Mouse (Mus musculus) cerebellum, adult 11 months (tissue): Measurements from ENCODE around the gene Snta1.

ENCODE experiments used
- DNase-seq: peaks from one replicate; pipeline ENCODE4 v3.0.0; 2022

Snta1 gene

DNA sequence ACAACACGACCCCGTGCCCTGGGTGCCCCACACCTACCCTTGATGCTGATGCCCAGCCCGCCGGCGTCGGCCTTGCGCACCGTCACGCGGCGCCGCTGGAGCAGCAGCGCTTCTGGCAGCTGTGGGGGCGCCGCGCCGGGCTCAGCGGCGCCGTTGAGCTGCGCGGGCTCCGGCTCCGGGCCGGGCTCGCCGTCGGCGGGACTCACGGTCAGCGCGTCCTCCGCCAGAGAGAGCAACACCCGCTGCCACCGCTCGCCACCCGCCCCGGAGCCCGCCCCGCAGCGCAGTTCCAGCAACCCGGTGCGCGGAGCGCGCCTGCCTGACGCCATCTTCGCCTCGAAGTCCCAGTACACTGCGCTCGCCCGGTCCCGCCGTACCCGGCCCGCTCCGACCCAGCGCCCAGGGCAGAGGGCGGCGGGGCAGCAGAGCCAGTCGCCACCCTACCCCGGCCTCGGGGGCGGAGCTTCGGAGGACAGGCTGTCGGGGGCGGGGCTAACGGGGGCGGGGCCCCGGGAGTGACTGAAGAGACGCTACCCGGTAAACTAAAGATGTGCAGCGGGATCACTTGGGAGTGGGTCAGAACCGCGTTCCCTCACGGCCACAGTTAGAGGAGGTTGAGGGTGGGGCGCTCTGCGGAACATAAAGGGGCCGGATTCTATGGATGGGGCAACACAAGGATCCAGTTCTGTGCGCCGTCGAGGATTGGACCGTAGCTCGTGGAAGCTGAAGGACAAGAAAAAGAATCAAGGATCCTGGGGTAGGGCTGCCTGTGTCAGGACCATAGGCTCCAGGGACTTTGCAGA, at the start of gene Snta1:
TSS of gene Snta1 (minus strand) at position 457 of the 803 bp plus-strand sequence.
- peak; percentile 79 for DNase-seq

DNA sequence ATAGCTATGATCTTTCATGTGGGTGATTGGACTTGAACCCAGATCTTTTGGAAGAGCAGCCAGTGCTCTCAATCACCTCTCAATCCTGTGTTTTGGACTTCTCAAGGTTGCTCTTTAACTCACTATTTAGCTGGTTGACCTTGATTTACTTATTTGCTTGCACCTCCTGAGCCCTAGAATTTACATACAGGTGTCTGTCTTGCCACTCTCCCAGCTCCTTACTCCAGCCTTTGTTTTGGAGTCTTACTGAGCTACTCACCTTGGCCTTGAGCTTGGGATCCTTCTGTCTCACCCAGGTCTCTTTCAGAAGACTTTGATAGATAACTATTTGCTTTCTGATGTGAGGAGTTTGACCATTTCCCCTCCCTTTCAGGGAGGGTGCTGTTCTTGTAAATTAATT, 48.7 kb upstream of the Snta1 start:
- no peak for DNase-seq

DNA sequence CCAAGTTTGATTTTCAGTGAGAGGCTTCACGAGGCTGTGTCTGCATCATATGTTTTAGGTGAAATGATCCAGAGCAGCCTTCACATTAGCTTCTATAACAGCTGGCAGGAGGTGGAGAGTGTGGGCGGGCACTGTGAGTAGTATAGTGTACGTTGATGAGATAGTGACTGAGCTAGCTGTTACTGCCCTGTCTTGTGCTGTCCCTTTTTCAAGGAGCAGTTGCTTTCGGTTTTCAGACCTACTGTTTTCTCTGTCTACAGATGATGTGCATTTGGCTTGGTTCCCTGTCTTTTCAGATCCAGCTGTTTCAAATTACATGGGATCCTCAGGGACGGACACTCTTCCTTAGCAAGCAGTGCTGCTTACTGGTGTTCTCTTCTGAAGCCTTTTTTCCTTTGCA, 47.9 kb upstream of the Snta1 start:
- DNase-seq: no peak

DNA sequence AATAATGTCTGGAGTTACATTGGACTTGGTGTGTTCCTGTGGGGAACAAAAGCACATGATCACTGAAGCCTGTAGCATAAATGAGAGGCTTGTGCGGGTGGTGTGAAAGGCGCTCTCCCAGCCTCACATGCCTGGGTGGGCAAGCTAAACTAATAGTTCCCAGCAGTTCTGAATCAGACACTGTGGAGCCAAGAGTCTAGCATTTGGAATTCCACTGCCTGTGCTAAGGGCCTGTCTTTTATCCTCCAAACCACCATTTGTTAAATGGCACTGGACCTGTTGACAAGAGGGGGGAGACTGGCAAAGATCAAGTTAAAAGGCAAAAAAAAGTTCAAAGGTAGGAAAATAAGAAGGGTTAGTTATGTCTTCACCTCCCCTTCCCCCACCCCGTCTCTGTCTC, 46.7 kb upstream of the Snta1 start:
- DNase-seq: no peak

DNA sequence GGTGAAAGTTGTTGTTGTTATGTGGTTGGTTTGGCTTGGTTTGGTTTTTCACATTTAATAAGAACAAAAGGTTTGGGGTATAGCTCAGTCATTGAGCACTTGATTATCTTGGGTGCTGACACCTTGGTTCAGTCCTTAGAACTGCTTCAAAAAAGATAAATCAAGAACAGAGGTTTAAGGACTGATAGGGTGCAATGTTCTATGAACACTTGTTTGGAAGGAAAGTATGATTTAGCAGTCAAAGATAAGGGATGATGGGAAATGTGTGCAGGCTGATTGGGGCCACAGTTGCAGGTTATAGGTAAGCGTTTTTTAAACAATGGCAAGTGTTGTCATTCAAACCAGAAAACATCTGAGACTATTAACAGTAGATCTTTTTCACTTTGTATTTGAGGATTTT, 46.2 kb upstream of the Snta1 start:
- DNase-seq: no peak

DNA sequence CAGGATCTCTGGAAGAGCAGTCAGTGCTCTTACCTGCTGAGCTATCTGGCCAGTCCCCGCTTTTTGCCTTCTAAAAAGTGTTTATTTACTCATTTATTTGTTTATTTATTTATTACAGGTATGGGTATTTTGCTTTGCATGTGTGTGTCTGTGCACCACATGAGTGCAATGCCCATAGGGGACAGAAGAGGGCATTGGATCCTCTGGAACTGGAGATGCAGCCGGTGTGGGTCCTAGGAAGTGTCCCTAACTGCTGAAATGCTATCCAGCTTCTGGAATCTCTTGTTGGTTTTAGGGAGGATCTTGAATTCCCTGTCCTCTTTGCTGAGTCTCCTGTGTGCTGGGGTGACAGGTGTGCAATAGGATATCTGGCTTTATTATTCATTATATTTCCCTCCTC, 45.1 kb upstream of the Snta1 start:
- no peak for DNase-seq

DNA sequence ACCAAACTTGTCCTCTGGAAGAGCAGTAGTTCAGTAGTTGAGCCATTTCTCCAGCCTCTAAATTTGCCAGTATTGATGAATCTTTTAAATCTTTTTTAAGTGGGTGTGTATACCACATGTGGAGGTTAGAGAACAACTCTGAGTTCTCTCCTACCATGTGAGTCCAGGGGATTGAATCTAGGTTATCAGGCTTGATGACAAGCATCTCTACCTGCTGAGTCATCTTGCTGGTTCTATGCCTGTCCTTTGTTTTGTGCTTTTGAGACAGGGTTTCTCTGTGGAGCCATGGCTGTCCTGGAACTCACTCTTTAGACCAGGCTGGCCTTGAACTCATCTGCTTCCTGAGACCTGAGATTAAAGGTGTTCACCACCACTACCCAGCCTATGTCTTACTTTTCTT, 40.7 kb upstream of the Snta1 start:
- no peak for DNase-seq

DNA sequence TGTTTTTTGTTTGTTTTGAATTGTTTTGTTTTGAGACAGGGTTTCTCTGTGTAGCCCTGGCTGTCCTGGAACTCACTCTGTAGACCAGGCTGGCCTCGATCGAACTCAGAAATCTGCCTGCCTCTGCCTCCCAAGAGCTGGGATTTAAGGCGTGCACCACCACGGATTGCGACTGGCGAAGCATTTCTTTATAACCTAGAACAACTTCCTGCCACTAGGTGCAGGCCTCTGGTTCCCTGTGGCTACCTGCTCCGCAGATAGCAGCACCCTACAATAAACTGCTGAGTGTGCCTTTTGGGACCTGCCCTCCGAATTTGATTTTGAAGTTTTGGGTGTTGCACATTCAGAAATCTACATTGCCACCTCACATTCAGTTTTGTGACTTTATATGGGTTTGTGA, 39.9 kb upstream of the Snta1 start:
- DNase-seq: no peak

DNA sequence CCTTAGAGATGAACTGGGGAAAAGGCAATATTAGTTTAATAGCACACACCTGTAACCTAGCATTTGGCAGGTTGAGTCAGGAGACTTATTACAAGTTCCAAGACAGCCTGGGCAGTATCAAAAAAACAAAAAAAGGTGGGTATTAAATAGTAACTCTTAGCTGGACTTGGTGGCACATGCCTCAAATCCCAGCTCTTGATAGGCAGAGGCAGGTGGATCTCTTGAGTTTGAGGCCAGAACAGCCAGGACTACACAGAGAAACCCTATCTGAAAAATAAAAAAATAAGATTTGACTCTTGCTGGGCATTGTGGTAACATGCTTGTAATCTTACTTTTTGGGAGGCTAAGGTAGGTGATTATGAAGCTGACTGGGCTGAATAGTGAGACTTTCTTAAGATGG, 32.6 kb upstream of the Snta1 start:
- DNase-seq: no peak

DNA sequence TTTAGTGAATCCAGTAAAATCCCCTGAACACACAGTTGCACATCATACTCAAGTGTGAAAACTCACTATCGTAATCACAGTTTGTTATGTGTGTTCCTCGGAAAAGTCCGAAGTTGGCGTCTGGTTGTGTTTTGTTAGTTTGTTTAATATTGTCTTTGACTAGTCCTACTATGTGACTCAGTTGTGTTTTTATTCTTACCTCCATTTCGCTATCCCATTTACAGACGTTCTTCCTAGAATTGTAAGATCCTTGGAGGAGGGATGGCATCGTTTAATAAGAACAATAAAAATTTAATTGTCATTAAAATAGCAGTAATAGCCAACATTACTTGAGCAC, 29.3 kb upstream of the Snta1 start:
- DNase-seq: no peak

DNA sequence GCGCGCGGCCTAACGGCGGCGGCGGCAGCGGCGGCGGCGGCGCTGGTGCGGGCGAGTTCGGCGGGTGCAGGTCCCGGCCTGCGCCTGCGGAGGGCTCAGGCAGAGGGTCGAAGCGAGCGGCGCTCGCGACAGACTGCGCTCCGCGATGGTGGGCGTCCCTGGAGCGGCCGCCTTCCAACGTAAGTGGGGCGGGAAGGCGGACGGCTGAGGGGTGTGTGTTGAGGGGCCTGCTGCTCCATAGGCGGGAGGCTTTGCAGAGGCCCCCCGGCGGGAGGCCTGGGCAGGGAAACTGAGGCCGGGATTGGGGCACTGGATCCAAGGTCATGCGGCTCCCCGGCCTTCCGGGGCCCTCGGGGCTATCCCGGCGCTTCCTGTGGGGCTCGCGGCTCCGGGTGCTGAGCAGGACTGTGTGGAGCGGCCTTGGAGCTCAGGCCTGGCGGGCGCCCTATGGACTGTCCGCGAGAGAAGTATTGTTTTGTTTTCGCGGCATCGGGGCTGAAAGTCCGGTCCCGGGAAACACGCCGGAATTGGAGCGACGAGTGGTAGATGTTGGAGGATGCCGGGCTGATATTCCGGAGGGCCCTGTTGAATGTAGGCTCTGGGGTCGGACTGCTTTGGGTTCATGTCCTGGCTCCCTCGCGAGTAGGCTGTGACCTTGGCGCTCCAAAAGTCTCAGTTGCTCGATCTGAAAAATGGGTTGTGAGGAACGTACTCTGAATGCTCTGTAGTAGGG, 28.7 kb upstream of the Snta1 start, which contains the start of gene Cbfa2t2:
TSS of gene Cbfa2t2 (plus strand) at position 24 of the 733 bp plus-strand sequence.
- DNase-seq: peak; percentile 62

DNA sequence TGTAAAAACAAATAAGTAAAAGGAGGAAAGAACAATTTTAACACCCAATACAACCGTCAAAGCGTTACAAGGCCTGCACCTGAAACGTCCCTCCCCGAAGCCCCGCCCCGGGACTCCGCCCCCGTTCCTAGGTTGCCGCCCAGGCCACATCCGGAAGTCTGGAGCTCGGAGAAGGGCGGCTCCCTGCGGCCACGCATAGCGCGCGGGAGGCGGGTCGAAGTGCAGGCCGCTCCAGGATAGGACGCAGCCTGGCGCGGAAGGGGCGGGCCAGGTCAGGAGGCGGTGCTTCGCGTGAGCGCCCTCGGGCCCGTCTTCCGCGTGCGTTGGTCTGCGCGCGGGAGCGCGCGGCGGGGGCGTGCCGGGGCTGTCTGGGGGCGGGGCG, 28.2 kb upstream of the Snta1 start:
- peak; percentile 98 for DNase-seq

DNA sequence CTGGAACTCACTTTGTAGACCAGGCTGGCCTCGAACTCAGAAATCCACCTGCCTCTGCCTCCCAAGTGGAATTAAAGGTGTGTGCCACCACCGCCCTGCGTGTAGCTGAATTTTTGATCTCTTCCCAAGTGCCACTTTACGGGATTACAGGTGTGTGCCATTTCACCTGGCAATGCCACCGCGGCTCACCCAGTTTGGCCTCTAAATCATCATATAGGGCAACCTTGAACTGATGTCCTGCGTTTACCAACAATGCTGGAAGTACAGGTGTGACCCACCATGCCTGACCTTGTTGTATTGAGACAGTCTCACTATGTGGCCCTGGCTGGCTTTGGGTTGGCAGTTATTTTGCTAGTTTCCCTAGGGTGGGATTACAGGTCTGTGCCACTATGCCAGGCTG, 26.8 kb upstream of the Snta1 start:
- no peak for DNase-seq

DNA sequence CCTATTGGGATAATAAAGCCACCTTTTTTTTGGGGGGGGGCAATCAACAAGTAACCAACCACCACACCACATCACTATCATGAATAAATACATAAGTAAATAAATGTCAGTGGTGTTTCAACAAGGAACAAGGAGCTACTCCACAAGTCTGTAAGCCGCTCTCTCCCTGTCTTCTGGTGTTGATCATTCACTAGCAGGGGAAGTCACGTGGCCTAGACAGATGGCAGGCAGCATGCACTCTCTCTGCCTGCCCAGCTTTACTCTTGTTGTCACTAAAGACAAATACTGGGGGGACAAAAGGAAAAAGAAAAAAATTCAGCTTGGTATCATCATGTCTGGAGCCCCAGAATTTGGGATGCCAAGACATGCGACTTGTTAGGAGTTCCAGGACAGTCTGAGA, 25.5 kb upstream of the Snta1 start:
- DNase-seq: peak; percentile 63

DNA sequence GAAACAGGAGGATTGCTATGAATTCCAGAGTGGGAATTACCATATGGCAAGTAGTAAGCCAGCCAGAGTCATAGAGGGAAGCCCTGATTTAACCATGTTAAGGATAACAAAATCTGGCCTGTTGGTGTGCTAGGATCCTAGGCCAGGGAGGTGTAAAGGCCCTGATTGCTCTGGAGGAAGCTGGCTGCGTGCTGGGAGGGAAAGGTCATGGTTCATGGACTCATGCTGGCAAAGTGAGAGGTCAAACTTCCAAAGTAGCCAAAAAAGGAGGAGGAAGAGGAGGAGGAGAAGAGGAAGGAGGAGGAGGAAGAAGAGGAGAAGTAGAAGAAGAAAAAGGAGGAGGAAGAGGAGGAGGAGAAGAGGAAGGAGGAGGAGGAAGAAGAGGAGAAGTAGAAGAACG, 24.8 kb upstream of the Snta1 start:
- DNase-seq: no peak

DNA sequence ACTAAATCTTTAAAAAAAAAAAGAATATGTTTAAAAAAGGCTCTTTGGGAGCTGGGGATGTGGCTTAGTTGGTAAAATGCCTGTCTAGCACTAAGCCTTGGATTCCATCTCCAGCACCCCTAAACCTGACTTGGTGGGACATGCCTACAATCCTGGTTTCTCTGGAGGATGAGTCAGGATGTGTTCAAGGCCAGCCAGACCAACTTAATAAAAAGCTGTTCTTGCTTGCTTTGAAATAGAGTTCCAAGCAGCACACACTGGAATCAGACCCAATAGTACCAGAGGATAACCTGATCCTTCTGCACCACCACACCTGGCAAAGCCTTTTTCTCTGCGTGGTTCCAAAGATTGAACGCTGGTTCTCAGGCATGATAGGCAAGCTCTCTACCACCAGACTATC, 22.7 kb upstream of the Snta1 start:
- DNase-seq: no peak

DNA sequence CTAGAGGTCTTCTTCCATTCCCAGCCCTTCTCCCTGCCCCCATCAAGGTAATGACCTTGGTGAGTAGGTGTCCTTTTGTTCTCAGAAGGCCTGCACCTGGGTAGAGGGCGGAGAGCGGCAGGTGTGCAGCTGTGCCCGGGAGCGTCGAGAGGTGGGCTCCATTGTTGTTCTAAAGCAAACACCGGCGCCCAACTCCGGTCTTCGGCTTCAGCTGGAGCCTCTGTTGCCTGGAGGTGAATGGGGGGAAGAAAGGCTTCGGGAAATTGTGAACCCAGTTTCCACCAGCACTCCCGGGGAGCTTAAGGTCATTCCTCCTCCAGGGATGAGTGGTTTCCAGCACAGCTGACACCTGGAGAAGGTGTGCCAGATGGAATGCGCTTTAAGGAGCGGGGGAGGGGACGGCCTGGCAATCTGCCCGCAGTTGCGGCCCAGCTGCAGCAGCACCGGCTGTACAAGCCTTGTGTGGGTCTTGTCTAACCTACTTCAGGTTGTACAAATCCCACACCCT, 20.0 kb upstream of the Snta1 start:
- DNase-seq: no peak

DNA sequence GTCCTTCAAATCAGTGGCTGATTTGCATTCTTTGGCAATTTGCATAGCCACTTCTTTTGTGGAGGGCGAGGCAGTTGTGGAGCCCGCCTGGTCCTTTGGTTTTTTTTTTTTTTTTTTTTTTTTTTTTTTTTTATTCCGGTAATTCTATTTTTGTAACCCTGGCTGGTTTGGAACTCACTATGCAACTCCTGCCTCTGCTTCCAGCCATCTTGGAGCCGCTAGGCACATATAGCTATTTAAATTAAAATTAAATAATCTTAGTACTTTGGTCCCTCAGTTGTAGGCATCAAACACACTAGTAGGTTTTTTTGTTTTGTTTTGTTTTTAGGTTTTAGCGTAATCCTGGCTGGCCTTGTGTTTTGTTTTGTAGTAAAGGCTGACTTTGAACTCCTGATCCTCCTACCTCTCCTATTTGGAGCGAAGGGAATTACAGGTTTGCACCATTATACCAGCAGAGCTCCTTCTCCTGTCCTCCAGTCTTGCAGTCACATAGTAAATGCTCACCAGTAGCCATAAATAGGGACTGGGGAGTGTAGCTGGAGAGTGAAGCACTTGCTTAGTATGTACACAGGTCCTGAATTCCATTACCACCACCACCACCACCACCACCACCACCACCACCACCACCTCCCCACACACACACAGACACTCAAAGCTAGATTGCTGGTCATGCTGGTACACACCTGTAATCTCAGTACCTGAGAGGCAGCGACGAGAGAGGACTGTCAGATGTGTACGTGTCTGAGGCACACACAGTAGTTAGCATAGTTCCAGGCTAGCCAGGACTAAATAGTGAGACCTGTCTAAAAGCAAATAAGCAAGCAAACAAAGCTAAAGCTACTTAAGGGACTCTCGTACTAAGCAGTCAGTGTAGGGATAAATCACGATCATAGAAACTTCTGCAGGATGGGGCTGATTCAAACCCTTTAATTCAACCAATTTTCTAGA, 19.3 kb upstream of the Snta1 start:
- DNase-seq: no peak

DNA sequence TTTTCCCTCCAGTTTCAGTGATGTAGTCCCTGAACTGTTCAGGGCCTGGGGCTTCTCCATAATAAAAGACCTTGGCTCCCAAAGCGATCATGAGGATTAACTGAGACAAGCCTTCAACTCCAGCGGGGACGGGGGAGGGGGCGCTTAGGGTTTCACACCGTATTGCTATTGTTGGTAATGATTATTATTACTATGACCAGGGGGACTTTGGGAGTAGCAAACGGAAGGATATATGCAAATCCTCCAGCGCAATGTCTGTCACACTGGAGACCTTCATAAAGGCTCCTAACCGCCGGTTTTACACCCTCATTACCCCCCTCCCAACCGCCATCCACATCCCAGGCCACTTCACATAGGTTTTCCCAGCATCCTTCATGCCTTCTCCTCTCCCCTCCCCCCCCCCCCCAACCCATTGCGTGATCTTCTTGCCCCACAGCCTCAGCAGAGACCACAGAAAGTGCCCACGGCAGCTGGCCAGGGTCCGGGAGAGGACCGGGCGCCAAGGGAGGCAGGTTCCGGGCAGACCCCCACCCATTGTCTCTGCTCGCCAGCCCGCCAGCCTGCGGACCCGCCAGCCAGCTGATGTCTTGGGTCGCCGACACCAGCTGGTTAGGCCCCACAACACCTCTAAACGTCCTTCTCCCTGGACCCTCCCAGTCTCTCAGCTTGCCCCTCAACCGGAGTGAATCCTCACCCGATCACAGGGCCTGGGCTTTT, 18.4 kb upstream of the Snta1 start:
- no peak for DNase-seq

DNA sequence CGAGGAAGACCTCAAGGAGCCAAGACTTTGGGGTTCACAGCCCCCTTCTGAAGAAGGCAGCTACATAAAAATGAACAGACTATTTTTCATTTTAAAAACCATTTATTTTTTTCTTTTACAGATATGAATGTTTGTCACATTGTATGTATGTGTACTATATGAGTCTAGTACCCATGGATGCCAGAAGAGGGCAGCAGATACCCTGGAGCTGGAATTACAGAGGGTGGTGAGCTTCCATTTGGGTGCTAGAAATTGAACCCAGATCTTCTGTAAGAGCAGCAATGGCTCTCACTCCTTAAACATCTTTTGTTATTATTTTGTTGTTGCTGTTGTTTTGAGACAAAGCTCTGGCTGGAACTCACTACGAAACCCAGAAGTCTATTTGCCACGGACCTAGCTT, 17.6 kb upstream of the Snta1 start:
- no peak for DNase-seq

DNA sequence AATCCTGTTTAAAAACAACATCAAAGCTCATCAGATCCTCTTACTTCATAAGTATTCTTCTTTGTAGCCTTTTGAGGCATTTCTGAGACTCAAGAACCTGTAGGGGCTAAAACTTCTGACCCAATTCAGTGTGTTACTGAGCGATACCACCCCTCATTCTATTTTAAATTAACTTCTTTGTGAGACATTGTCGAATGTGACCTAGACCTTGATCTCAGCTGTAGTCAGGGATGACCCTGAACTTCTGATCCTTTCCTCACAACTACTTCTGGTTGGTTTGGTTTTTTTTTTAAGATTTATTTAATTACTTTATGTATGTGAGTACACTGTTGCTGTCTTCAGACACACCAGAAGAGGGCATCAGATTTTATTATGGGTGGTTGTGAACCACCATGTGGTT, 15.6 kb upstream of the Snta1 start:
- DNase-seq: no peak

DNA sequence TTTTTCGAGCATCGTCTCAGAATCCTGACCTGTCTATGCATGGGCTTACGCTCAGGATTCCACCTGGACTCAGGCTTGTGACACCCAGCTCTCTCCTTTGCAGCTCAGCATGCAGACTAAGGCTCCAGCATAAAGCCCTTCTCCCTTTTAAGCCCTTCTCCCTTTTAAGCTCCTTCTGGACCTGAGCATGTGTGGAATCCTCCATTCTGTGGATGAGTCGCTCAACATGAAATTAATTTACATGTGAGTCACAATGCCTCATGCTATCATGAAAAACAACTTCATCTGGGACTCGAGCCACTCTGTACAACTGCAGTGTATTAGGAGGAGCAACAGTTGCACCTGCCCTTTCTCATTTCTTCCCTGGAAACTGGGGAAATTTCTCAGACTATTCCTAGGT, 14.3 kb upstream of the Snta1 start:
- DNase-seq: no peak
